Mouse (Mus musculus): ENCODE data around the gene Ctxn1. TPM values are rescaled to one million over a fixed set of nuclear protein-coding genes. Genes with fewer than 3 reads are reported as not detected.

Gene Ctxn1
- polyA plus RNA-seq, 1 experiment: 0.32 TPM

GRCm38 (mm10) chr8:4239193-4239890 lies 19.7 kb downstream of the Ctxn1 start:
- Histone ChIP-seq H3K27me3 (ENCODE audit: control insufficient read depth) (no peaks in the 10 kb centered on the region), H3K36me3 (ENCODE audit: control insufficient read depth) (peaks cover 44% of the 10 kb centered on the region), H3K4me1 (ENCODE audit: control insufficient read depth) (peaks cover 53% of the 10 kb centered on the region), H3K9me3 (ENCODE audit: control insufficient read depth, low read length) (no peaks in the 10 kb centered on the region), H3K4me3 (replicated peaks) (peak overlapping the region; percentile 77)
- no peak for TF ChIP-seq TAL1 (IDR thresholded peaks at IDR 0.05; ENCODE audit: low read length)
- peak; percentile 66 for TF ChIP-seq GATA1 (IDR thresholded peaks at IDR 0.05; ENCODE audit: low read length)

GRCm38 (mm10) chr8:4238434-4239192 lies 20.5 kb downstream of the Ctxn1 start, which contains the start of the genes Map2k7 and Gm49320:
Gene Map2k7 (plus strand): TSS chr8:4238740.
Gene Gm49320 (plus strand): TSS chr8:4238865.
- Histone ChIP-seq H3K4me3 (replicated peaks) (peak within 1 kb of the TSS; percentile 77), H3K36me3 (ENCODE audit: control insufficient read depth) (peaks cover 37% of the 10 kb centered on the region), H3K4me1 (ENCODE audit: control insufficient read depth) (peaks cover 53% of the 10 kb centered on the region), H3K27me3 (ENCODE audit: control insufficient read depth) (no peaks in the 10 kb centered on the region), H3K9me3 (ENCODE audit: control insufficient read depth, low read length) (no peaks in the 10 kb centered on the region)
- no peak for TF ChIP-seq GATA1 (IDR thresholded peaks at IDR 0.05; ENCODE audit: low read length)
- TF ChIP-seq TAL1 (IDR thresholded peaks at IDR 0.05; ENCODE audit: low read length): no peak

GRCm38 (mm10) chr8:4237814-4238433 lies 21.1 kb downstream of the Ctxn1 start:
- TF ChIP-seq TAL1 (IDR thresholded peaks at IDR 0.05; ENCODE audit: low read length) (no peak), GATA1 (IDR thresholded peaks at IDR 0.05; ENCODE audit: low read length) (no peak)

GRCm38 (mm10) chr8:4230612-4231351 lies 28.3 kb downstream of the Ctxn1 start:
- no peak for TF ChIP-seq GATA1 (IDR thresholded peaks at IDR 0.05; ENCODE audit: low read length)
- TF ChIP-seq TAL1 (IDR thresholded peaks at IDR 0.05; ENCODE audit: low read length): no peak
- Histone ChIP-seq H3K36me3 (ENCODE audit: control insufficient read depth) (no peaks in the 10 kb centered on the region), H3K4me3 (replicated peaks) (no peak overlapping the region), H3K4me1 (ENCODE audit: control insufficient read depth) (peaks cover 30% of the 10 kb centered on the region), H3K27me3 (ENCODE audit: control insufficient read depth) (peaks cover 41% of the 10 kb centered on the region), H3K9me3 (ENCODE audit: control insufficient read depth, low read length) (no peaks in the 10 kb centered on the region)

More at GRCm38 (mm10) chr8:4237814-4238433, 21.1 kb downstream of the Ctxn1 start:
- Histone ChIP-seq H3K9me3 (ENCODE audit: control insufficient read depth, low read length) (no peaks in the 10 kb centered on the region), H3K4me1 (ENCODE audit: control insufficient read depth) (peaks cover 53% of the 10 kb centered on the region), H3K4me3 (replicated peaks) (peak overlapping the region; percentile 77), H3K27me3 (ENCODE audit: control insufficient read depth) (no peaks in the 10 kb centered on the region), H3K36me3 (ENCODE audit: control insufficient read depth) (peaks cover 30% of the 10 kb centered on the region)

GRCm38 (mm10) chr8:4229784-4230183 lies 29.3 kb downstream of the Ctxn1 start:
- no peaks in the 10 kb centered on the region for H3K36me3 ChIP-seq (ENCODE audit: control insufficient read depth)
- TF ChIP-seq GATA1 (IDR thresholded peaks at IDR 0.05; ENCODE audit: low read length): no peak
- no peak for TF ChIP-seq TAL1 (IDR thresholded peaks at IDR 0.05; ENCODE audit: low read length)
- H3K4me1 ChIP-seq (ENCODE audit: control insufficient read depth): peaks cover 30% of the 10 kb centered on the region
- no peaks in the 10 kb centered on the region for H3K9me3 ChIP-seq (ENCODE audit: control insufficient read depth, low read length)
- peaks cover 51% of the 10 kb centered on the region for H3K27me3 ChIP-seq (ENCODE audit: control insufficient read depth)
- H3K4me3 ChIP-seq (replicated peaks): no peak overlapping the region

- H3K36me3 ChIP-seq (ENCODE audit: control insufficient read depth): no peaks in the 10 kb centered on the region
- peaks cover 65% of the 10 kb centered on the region for H3K27me3 ChIP-seq (ENCODE audit: control insufficient read depth)
These were observed 31.2 kb downstream of the Ctxn1 start for GRCm38 (mm10) chr8:4227919-4228318.

GRCm38 (mm10) chr8:4226739-4227347 lies 32.2 kb downstream of the Ctxn1 start, which contains the start of gene Lrrc8e:
Gene Lrrc8e (plus strand): TSS chr8:4226827.
- Histone ChIP-seq H3K4me1 (ENCODE audit: control insufficient read depth) (peaks cover 29% of the 10 kb centered on the region), H3K4me3 (replicated peaks) (peak within 1 kb of the TSS; percentile 35), H3K27me3 (ENCODE audit: control insufficient read depth) (peaks cover 67% of the 10 kb centered on the region), H3K9me3 (ENCODE audit: control insufficient read depth, low read length) (no peaks in the 10 kb centered on the region), H3K36me3 (ENCODE audit: control insufficient read depth) (no peaks in the 10 kb centered on the region)
- TF ChIP-seq TAL1 (IDR thresholded peaks at IDR 0.05; ENCODE audit: low read length): no peak
- no peak for TF ChIP-seq GATA1 (IDR thresholded peaks at IDR 0.05; ENCODE audit: low read length)

More at GRCm38 (mm10) chr8:4227919-4228318, 31.2 kb downstream of the Ctxn1 start:
- no peaks in the 10 kb centered on the region for H3K9me3 ChIP-seq (ENCODE audit: control insufficient read depth, low read length)
- H3K4me3 ChIP-seq (replicated peaks): no peak overlapping the region
- TF ChIP-seq GATA1 (IDR thresholded peaks at IDR 0.05; ENCODE audit: low read length): no peak
- no peak for TF ChIP-seq TAL1 (IDR thresholded peaks at IDR 0.05; ENCODE audit: low read length)
- H3K4me1 ChIP-seq (ENCODE audit: control insufficient read depth): peaks cover 30% of the 10 kb centered on the region

- Histone ChIP-seq H3K9me3 (ENCODE audit: control insufficient read depth, low read length) (no peaks in the 10 kb centered on the region), H3K36me3 (ENCODE audit: control insufficient read depth) (no peaks in the 10 kb centered on the region), H3K27me3 (ENCODE audit: control insufficient read depth) (peaks cover 68% of the 10 kb centered on the region), H3K4me3 (replicated peaks) (peak overlapping the region; percentile 35), H3K4me1 (ENCODE audit: control insufficient read depth) (peaks cover 24% of the 10 kb centered on the region)
- TF ChIP-seq TAL1 (IDR thresholded peaks at IDR 0.05; ENCODE audit: low read length) (no peak), GATA1 (IDR thresholded peaks at IDR 0.05; ENCODE audit: low read length) (no peak)
These were observed 32.8 kb downstream of the Ctxn1 start for GRCm38 (mm10) chr8:4226323-4226722.

Data from erythroblast, embryonic 14.5 days (primary cell).